Mouse (Mus musculus): ENCODE measurements around the gene Paf1.
A peak's percentile ranks its signal among the peaks of the same experiment; 100 is the strongest.
"Not testable (repeated sequence)": the region's sequence is repeated elsewhere in the genome, so short reads cannot be mapped to it uniquely, and the experiment has no call there.

Paf1 gene

GRCm38 (mm10) chr7:28383606-28384005 lies 9.1 kb upstream of the Paf1 start:
- DNase-seq (ENCODE audit: low read depth, low spot score): peak; percentile 68

- no peak for DNase-seq (ENCODE audit: low read depth, low spot score)
Measured at GRCm38 (mm10) chr7:28384162-28384561, 8.6 kb upstream of the Paf1 start.

- DNase-seq (ENCODE audit: low read depth, low spot score): no peak
Measured at GRCm38 (mm10) chr7:28385196-28385595, 7.6 kb upstream of the Paf1 start.

GRCm38 (mm10) chr7:28386007-28386406 lies 6.7 kb upstream of the Paf1 start:
- DNase-seq (ENCODE audit: low read depth, low spot score): no peak

GRCm38 (mm10) chr7:28386462-28386861 lies 6.3 kb upstream of the Paf1 start:
- peak; percentile 87 for DNase-seq (ENCODE audit: low read depth, low spot score)

GRCm38 (mm10) chr7:28386877-28387276 lies 5.9 kb upstream of the Paf1 start:
- not testable (repeated sequence) for DNase-seq (ENCODE audit: low read depth, low spot score)

GRCm38 (mm10) chr7:28387384-28387783 lies 5.4 kb upstream of the Paf1 start:
- not testable (repeated sequence) for DNase-seq (ENCODE audit: low read depth, low spot score)

GRCm38 (mm10) chr7:28390331-28390730 lies 2.4 kb upstream of the Paf1 start:
- DNase-seq (ENCODE audit: low read depth, low spot score): no peak

GRCm38 (mm10) chr7:28393272-28393951 lies 661 bp downstream of the Paf1 start:
- no peak for DNase-seq (ENCODE audit: low read depth, low spot score)

- DNase-seq (ENCODE audit: low read depth, low spot score): no peak
Measured at GRCm38 (mm10) chr7:28395425-28395824, 2.7 kb downstream of the Paf1 start.

- peak; percentile 78 for DNase-seq (ENCODE audit: low read depth, low spot score)
Measured at GRCm38 (mm10) chr7:28398000-28398399, 5.2 kb downstream of the Paf1 start.

GRCm38 (mm10) chr7:28398696-28399340 lies 6.1 kb downstream of the Paf1 start:
- no peak for DNase-seq (ENCODE audit: low read depth, low spot score)

- DNase-seq (ENCODE audit: low read depth, low spot score): no peak
Measured at GRCm38 (mm10) chr7:28401030-28401429, 8.3 kb downstream of the Paf1 start.

- no peak for DNase-seq (ENCODE audit: low read depth, low spot score)
Measured at GRCm38 (mm10) chr7:28401942-28402341, 9.2 kb downstream of the Paf1 start.

- DNase-seq (ENCODE audit: low read depth, low spot score): no peak
Measured at GRCm38 (mm10) chr7:28410841-28411475, 18.2 kb downstream of the Paf1 start.

GRCm38 (mm10) chr7:28412826-28413225 lies 20.1 kb downstream of the Paf1 start:
- no peak for DNase-seq (ENCODE audit: low read depth, low spot score)

- DNase-seq (ENCODE audit: low read depth, low spot score): peak; percentile 76
Measured at GRCm38 (mm10) chr7:28417368-28417767, 24.6 kb downstream of the Paf1 start.

- peak; percentile 94 for DNase-seq (ENCODE audit: low read depth, low spot score)
Measured at GRCm38 (mm10) chr7:28418096-28418670, 25.4 kb downstream of the Paf1 start.

- DNase-seq (ENCODE audit: low read depth, low spot score): peak; percentile 35
Measured at GRCm38 (mm10) chr7:28419416-28419815, 26.7 kb downstream of the Paf1 start.

- DNase-seq (ENCODE audit: low read depth, low spot score): no peak
Measured at GRCm38 (mm10) chr7:28423018-28423417, 30.3 kb downstream of the Paf1 start.

- no peak for DNase-seq (ENCODE audit: low read depth, low spot score)
Measured at GRCm38 (mm10) chr7:28427738-28428137, 35.0 kb downstream of the Paf1 start.

- no peak for DNase-seq (ENCODE audit: low read depth, low spot score)
Measured at GRCm38 (mm10) chr7:28430512-28430911, 37.8 kb downstream of the Paf1 start.
